Mouse (Mus musculus): ENCODE measurements around the gene Epb41. TPM values are rescaled to one million over a fixed set of nuclear protein-coding genes. Genes with fewer than 3 reads are reported as not detected.

Gene Epb41
- total RNA-seq, 2 experiments from 2014 or later, result 16.8 to 24.1 TPM

GRCm38 (mm10) chr4:131924096-131924810 lies 150.9 kb downstream of the Epb41 start:
- no peak for DNase-seq (ENCODE audit: extremely low spot score in 1 of 2, low spot score in 1 of 2)

GRCm38 (mm10) chr4:131922404-131922803 lies 152.7 kb downstream of the Epb41 start:
- DNase-seq (ENCODE audit: extremely low spot score in 1 of 2, low spot score in 1 of 2), result no peak

DNA sequence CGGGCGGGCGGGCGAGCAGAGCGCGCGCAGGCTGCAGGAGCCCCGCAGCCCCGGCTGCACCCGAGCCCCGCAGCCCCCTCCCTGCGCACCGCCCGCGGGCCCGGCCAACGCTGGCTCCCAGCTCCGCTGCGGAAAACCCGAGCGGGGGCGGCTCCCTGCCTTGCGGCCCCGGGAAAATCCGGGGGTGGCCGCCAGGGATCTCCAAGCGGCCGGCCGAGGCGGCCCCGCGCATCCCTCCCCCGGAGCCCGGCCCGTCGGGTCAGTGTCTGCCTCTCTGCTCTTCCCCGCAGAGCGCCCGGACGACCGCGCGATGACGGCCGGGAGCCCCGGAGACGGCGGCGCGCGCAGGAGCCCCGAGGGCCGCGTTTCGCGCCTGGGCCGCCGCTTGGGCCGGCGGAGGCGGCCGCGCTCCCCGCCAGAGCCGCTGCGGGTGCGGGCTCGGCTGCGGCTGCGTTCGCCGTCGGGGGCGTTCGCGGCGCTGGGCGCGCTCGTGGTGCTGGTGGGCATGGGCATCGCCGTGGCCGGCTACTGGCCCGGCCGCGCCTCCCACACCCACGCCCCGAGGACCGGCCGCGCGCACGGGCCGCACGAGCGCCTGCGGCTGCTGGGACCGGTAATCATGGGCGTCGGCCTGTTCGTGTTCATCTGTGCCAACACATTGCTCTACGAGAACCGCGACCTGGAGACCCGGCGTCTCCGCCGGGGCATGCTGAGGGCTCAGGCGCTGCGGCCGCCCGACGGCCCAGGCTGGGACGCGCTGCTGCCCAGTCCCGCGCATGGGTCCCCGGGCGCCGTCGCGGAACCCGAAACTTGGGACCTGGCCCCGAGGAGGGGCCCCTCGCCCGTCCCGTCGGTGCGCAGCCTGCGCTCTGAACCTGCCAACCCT lies 153.4 kb downstream of the Epb41 start, which contains the start of gene Tmem200b:
TSS of gene Tmem200b (plus strand) at position 311 of the 886 bp plus-strand sequence.
- DNase-seq (ENCODE audit: extremely low spot score in 1 of 2, low spot score in 1 of 2), result no peak

DNA sequence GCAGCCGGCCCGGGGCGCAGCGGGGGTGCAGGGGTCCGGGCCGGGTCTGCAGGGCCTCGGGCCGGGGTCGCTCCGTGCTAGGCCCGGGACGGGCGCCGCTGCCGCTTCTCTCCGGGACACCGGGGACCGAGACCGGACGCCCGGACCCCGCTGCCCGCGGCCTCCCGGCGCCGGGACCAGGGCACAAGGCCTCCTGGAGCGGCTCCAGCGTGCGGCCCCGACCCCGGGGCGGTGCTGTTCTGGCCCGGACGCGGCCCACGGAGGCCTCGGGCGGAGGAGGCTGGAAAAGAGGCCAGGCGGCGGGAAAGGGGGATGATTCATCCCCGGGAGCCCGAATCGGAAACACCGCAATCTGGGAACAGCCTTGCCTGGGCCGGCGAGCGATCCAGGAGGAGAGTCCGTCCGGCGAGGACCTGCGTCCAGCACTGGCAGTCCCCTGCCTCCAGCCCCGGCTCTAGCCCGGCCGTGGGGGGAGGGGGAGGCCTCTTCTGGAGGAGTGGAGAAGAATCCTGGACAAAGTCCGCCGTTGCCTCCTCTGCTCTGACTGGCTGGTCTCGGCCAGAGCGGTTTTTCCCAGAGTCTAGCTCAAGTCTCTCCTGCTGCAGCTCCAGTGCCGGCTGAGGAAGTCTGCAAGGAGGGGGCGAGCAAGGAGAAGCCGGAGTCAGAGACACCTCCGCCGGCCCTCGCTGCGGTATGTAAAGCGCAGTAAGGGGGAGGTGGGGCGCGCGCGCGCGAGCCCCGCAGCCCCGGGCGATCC lies 154.3 kb downstream of the Epb41 start:
- DNase-seq (ENCODE audit: extremely low spot score in 1 of 2, low spot score in 1 of 2), result peak in 1 of 2 experiments; percentile 19

DNA sequence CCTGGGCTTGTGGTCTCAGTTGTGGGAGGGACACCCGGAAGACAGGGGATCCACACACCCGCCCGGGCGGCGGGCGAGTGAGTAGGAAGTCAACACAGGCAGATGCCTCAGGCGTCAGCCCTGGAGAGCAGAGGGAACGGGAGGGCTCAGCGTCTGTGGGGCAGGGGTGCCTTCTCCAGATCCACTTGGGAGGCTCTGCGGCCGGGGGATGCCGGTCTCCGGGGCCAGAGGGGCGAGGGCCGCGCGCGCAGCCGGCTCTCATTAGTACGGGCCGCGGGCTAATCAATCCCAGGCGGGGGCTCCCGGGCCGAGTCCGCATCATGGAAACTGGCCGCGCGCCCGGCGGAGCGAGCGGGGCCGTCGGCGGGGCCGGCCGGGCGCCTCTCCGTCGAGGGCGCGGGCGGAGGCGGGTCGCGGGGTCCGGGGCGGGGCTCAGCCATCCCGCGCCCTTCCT lies 155.0 kb downstream of the Epb41 start:
- no peak for DNase-seq (ENCODE audit: extremely low spot score in 1 of 2, low spot score in 1 of 2)

GRCm38 (mm10) chr4:131919506-131920140 lies 155.5 kb downstream of the Epb41 start:
- DNase-seq (ENCODE audit: extremely low spot score in 1 of 2, low spot score in 1 of 2), result no peak

- DNase-seq (ENCODE audit: extremely low spot score in 1 of 2, low spot score in 1 of 2), result no peak
Observed at GRCm38 (mm10) chr4:131918711-131919500, 156.2 kb downstream of the Epb41 start.

- no peak for DNase-seq (ENCODE audit: extremely low spot score in 1 of 2, low spot score in 1 of 2)
Observed at GRCm38 (mm10) chr4:131918026-131918533, 157.0 kb downstream of the Epb41 start.

- DNase-seq (ENCODE audit: extremely low spot score in 1 of 2, low spot score in 1 of 2), result no peak
Observed at GRCm38 (mm10) chr4:131917010-131917555, 158.0 kb downstream of the Epb41 start.

DNA sequence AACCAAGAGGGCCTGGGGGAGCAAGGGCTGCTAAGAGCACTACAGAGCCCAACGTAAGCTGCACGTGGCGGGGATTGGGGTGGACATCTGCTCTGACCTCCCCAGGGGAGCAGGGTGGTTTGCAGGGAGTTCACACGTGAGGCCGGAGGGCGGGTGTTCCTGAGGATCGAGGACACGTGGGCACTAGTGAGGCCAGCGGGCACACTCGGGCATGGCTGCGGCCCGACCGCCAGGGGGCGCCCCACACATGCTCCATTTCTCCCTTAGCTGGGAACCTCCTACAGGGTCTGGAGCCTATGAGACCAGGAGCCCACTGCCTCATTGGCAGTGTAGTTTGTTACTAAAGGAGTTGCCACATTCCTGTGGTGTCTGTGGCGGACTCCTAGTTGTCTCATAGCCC lies 158.7 kb downstream of the Epb41 start:
- DNase-seq (ENCODE audit: extremely low spot score in 1 of 2, low spot score in 1 of 2), result peak; percentile 74 to 81

DNA sequence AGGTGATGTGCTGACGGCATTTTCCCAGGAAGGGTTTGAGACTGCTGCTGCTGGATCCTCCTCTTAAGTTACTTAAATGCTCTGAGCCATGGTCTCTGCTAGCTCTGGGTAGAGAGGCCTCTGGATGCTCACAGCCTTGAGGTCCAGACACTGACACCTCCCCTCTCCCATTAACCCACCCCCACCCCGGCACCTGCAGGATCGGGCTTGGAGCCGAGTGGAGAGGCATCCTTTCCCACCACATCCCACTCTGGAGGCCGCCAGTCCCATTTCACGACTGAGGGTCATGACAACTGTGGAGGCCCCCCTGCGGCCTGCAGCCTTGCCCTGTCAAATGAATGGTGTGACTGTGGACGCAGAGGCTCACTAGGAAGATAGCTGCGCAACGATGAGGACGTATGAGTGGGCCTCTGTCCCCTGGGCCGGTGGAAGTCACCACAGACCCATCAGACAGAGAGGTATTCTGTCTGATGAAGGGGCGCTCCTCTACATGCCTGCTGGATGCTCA lies 159.2 kb downstream of the Epb41 start:
- no peak for DNase-seq (ENCODE audit: extremely low spot score in 1 of 2, low spot score in 1 of 2)

DNA sequence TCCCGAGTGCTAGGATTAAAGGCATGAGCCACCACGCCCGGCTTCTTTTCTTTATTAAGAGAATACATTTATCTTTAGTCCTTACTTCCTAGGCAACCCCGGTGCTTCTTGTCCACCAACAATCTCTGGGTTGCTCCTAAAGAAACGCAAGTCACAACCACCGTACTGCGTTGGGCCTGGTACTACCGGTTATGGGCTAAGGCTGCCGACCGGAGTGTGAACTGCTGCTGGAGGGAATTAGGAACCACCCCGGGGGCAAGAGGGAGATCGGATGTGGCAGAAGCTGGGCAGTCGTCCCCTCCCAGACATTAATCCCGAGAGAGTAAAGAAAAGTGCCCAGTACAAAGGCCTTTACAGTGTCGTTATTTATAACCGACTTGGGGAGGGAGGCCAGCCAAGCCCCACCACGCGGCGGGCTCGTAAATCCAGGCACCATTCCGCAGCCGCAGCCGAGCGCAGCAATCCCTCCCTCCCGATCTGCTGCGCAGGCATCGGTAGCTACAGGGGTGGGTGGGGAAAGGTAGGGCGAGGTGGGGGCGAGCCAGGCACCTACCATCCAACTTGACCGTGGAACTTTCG lies 160.1 kb downstream of the Epb41 start:
- no peak for DNase-seq (ENCODE audit: extremely low spot score in 1 of 2, low spot score in 1 of 2)

DNA sequence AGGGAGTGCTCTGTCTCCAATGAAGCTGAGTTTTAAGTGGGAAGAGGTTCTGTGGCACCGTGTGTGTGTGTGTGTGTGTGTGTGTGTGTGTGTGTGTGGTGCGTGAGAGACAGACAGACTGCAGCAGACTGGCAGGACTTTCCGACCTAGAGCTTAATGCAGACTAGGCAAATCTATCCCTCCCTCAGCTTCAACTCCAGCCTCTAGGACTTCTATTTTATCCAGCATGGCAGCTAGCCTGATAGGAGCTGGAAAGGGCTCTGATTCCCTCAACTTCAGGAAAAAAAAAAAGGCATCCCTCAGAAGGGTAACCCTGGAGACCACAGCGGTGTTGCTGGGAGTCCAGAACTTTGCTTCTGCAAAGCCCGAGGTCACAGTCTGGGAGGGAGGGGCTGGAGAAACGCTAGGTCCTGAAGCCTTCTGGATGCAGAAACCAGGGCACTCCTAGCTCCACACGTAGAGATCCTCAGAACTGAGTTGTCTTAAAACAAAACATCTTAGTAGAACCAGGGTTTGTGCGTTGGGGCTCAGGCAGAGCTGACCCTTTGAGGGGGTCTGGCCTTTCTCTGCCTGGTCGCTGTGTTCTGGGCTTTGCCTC lies 161.0 kb downstream of the Epb41 start:
- no peak for DNase-seq (ENCODE audit: extremely low spot score in 1 of 2, low spot score in 1 of 2)

DNA sequence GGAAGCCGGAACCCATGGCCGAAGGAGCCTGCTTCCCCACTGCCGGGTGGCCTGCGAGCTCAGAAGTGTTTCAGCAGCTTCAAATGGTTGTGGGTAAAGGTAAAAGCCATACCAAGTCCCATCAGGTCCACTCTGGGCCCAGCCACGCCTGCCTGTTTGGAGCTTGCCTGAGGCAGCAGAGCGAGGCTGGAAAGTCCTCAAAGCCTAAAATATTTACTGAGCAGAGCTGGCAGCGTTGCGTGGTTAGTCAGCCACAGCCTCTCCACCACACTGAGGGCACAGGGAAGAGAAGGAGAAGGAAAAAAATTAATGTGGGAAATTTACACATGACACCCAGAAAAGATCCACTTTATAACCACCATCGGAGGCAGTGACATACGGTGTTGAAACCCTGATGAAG lies 161.6 kb downstream of the Epb41 start:
- no peak for DNase-seq (ENCODE audit: extremely low spot score in 1 of 2, low spot score in 1 of 2)

DNA sequence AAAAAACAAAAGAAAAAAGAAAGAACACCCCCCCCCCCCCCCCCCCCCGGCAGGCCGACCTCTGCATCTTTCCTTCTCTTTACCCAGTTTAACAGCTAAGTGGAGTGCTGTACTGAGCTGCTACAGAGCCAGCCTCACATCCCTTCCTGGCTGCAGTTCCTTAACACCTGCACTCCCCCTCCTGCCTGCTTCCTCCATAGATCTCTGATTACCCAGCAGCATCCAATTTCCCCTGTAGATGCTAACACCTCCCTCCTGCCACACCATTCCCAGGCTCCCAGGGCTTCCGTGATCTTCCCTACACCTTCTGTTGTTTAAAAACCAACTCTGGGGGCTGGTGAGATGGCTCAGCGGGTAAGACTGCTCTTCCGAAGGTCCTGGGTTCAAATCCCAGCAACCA lies 163.6 kb downstream of the Epb41 start:
- no peak for DNase-seq (ENCODE audit: extremely low spot score in 1 of 2, low spot score in 1 of 2)

DNA sequence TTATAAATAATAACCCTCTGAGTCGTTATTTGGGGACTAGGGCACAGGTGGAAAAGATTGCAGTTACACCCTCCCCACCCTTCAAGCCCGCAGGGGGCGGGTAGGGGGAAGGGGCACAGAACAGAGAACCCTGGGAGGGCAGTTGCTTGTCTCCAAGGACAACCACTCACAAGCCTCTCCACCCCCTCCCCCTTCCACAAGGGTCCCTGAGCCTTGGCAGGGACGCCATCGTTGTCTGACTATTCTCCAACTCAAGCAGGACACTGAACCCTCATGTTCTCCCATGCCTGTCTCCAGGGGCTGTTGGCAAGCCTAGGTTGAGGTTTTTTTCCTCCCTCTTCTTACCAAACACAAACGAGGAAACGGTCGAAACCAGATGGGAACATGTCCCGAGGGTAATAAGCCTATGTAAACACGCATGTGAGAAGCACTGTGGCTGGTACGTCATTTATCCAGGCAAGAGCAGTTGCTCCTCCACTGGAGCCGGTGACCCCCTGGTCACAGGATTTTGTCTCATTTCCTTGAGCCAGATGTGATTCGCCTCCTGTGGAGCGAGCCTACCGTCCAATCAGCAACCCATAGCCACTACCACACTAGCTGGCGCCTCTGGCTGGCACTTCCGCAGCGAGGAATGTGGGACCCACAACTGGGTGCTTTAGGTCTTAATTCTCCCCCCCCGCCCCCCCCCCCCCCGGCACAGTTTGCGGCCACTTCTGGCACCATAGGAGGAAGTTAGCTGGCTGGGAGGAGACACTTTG lies 164.7 kb downstream of the Epb41 start:
- no peak for DNase-seq (ENCODE audit: extremely low spot score in 1 of 2, low spot score in 1 of 2)

- DNase-seq (ENCODE audit: extremely low spot score in 1 of 2, low spot score in 1 of 2), result no peak
Observed at GRCm38 (mm10) chr4:131907912-131908311, 167.2 kb downstream of the Epb41 start.
